Mouse (Mus musculus): ENCODE results near the gene Olfr412. TPM values are rescaled to one million over a fixed set of nuclear protein-coding genes. Genes with fewer than 3 reads are reported as not detected.

The Olfr412 gene
- total and polyA plus RNA-seq, 2 experiments from 2014 or later = not detected

DNA sequence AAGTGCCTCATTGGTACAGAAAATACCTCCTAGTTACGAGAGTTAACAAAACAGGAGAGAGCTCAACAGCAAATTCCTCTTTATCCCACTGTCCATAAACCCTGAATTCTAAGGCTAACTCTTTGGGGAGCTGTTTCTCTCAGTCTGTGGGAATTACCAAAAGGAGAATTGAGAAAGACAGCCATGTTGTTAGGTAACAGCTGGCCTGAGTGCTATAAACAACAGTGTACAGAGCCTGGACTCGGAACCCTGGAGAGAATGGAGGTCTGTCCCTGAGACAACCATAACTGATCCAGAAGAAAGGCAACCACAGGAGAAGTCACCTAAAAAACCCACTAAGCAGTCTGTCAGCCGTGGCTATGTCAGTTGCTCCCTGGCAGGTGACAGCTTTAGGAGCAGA lies 50.6 kb downstream of the Olfr412 start:
- Histone ChIP-seq H3K27ac (no peak overlapping the region), H3K9ac (replicated peaks; ENCODE audit: low read length) (no peak overlapping the region), H3K9me3 (ENCODE audit: low read length) (no peaks in the 10 kb centered on the region), H3K4me1 (ENCODE audit: insufficient read depth, low read length) (peaks cover 12% of the 10 kb centered on the region), H3K4me3 (ENCODE audit: low read length) (no peak overlapping the region), H3K27me3 (ENCODE audit: insufficient read depth, low read length) (no peaks in the 10 kb centered on the region), H3K36me3 (ENCODE audit: insufficient read depth, low read length) (no peaks in the 10 kb centered on the region), H3K4me2 (ENCODE audit: low read depth, low read length) (no peak overlapping the region)
- 69% methylated on average over 3 of the region's 3 CpGs for WGBS
- ATAC-seq = no peak
- no peak for DNase-seq (ENCODE audit: low spot score)
- no peak for TF ChIP-seq CTCF (IDR thresholded peaks at IDR 0.05; ENCODE audit: low read depth)

DNA sequence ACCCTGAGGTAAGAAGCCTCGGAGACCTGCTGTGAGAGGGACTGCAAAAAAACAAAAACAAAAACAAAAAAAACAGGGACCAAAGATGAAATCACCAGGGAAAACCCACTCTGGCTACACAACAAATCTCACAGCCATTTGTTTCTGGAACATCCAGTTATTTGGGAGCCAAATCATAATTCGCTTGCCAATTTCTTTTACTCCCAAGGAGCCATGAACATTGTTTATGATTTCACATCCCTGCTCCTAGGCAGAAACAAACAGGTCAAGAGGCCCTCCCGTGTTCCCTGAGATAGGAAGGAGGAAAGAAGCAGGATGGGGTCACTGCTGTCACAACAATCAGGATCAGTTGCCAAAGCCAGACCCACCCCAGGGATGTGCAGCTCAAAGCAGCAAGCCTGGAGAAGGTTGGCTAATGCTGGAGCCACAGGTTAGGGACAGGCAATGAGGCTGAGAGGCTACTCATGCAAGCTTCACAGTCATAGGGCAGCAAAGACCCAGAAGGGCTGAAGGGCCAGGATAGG lies 51.6 kb downstream of the Olfr412 start:
- no peak overlapping the region for H3K4me2 ChIP-seq (ENCODE audit: low read depth, low read length)
- no peaks in the 10 kb centered on the region for H3K9me3 ChIP-seq (ENCODE audit: low read length)
- no peak overlapping the region for H3K27ac ChIP-seq
- WGBS = 55% methylated on average over 3 of the region's 3 CpGs
- H3K4me3 ChIP-seq (ENCODE audit: low read length) = no peak overlapping the region
- H3K4me1 ChIP-seq (ENCODE audit: insufficient read depth, low read length) = peaks cover 12% of the 10 kb centered on the region
- H3K36me3 ChIP-seq (ENCODE audit: insufficient read depth, low read length) = no peaks in the 10 kb centered on the region
- no peak for ATAC-seq
- H3K9ac ChIP-seq (replicated peaks; ENCODE audit: low read length) = no peak overlapping the region
- DNase-seq (ENCODE audit: low spot score) = no peak
- TF ChIP-seq CTCF (IDR thresholded peaks at IDR 0.05; ENCODE audit: low read depth) = no peak
- H3K27me3 ChIP-seq (ENCODE audit: insufficient read depth, low read length) = no peaks in the 10 kb centered on the region

DNA sequence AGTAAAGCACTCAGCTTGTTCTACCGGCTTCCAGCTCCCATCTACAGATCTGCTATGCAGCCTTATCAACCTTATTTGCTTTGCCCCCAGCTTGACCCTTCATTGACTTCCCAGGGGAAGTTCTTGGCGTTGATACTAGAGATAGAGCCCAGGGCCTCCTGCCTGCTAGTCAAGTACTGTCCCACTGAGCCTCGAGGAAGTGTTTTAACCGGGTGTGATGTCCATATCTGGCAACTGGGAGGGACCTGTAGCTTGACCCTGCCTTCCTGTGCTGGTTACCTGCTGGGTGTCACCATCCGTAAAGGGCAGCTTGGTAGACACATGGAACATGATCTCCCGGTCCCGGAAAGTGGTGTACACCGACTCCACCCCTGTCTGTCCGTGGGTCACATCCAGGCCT lies 52.2 kb downstream of the Olfr412 start:
- H3K4me2 ChIP-seq (ENCODE audit: low read depth, low read length) = no peak overlapping the region
- ATAC-seq (no peak), DNase-seq (ENCODE audit: low spot score) (no peak)
- H3K4me3 ChIP-seq (ENCODE audit: low read length) = no peak overlapping the region
- H3K4me1 ChIP-seq (ENCODE audit: insufficient read depth, low read length) = peaks cover 7% of the 10 kb centered on the region
- 73% methylated on average over 9 of the region's 9 CpGs for WGBS
- no peak for TF ChIP-seq CTCF (IDR thresholded peaks at IDR 0.05; ENCODE audit: low read depth)
- H3K9me3 ChIP-seq (ENCODE audit: low read length) = no peaks in the 10 kb centered on the region
- H3K36me3 ChIP-seq (ENCODE audit: insufficient read depth, low read length) = no peaks in the 10 kb centered on the region
- H3K9ac ChIP-seq (replicated peaks; ENCODE audit: low read length) = no peak overlapping the region
- no peak overlapping the region for H3K27ac ChIP-seq
- H3K27me3 ChIP-seq (ENCODE audit: insufficient read depth, low read length) = no peaks in the 10 kb centered on the region

DNA sequence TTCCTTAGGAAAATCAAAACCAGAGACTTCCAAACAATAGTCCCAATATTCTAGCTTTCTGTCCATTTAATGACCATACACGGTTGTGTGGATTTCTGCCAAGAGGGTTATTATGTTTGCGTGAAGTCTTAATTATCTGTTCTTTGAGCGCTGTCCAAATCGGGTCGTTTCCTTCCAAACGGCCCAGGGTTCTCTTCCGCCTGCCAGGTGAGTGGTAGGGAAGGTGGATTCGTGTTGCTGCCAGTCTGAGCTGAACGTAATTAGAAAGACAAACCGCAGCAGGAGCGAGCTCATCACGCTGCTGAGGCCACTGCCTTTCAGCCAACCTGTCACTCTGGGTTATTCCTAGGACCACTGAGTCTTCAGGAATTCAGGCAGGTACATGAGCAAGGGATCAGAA lies 53.9 kb downstream of the Olfr412 start:
- Histone ChIP-seq H3K27me3 (ENCODE audit: insufficient read depth, low read length) (no peaks in the 10 kb centered on the region), H3K4me2 (ENCODE audit: low read depth, low read length) (no peak overlapping the region), H3K9ac (replicated peaks; ENCODE audit: low read length) (no peak overlapping the region), H3K4me1 (ENCODE audit: insufficient read depth, low read length) (no peaks in the 10 kb centered on the region), H3K36me3 (ENCODE audit: insufficient read depth, low read length) (no peaks in the 10 kb centered on the region), H3K4me3 (ENCODE audit: low read length) (no peak overlapping the region), H3K27ac (no peak overlapping the region), H3K9me3 (ENCODE audit: low read length) (no peaks in the 10 kb centered on the region)
- ATAC-seq = peak; percentile 72
- no peak for TF ChIP-seq CTCF (IDR thresholded peaks at IDR 0.05; ENCODE audit: low read depth)
- peak; percentile 73 for DNase-seq (ENCODE audit: low spot score)
- WGBS = 40% methylated on average over 12 of the region's 12 CpGs

Other genes with a start within 250 kb of the Olfr412 start
- gene Olfr401, start 248.4 kb upstream of the Olfr412 start, total RNA-seq (2014; rRNA removed) = not detected in 2 replicates
- gene Olfr401, start 248.4 kb upstream of the Olfr412 start, polyA plus RNA-seq (2015; fragmentation: Nextera tagmentation; extraction: Ambion mirVana) = not detected in 2 replicates
- gene Olfr402, start 208.5 kb upstream of the Olfr412 start, total RNA-seq (2014; rRNA removed) = not detected in 2 replicates
- not detected in 2 replicates for gene Olfr402, start 208.5 kb upstream of the Olfr412 start, polyA plus RNA-seq (2015; fragmentation: Nextera tagmentation; extraction: Ambion mirVana)
- gene Olfr403, start 175.8 kb upstream of the Olfr412 start, total RNA-seq (2014; rRNA removed) = not detected in 2 replicates
- not detected in 2 replicates for gene Olfr403, start 175.8 kb upstream of the Olfr412 start, polyA plus RNA-seq (2015; fragmentation: Nextera tagmentation; extraction: Ambion mirVana)
- not detected in 2 replicates for gene Olfr43, start 150.7 kb upstream of the Olfr412 start, total RNA-seq (2014; rRNA removed)
- gene Olfr43, start 150.7 kb upstream of the Olfr412 start, polyA plus RNA-seq (2015; fragmentation: Nextera tagmentation; extraction: Ambion mirVana) = not detected in 2 replicates
- gene Olfr406, start 102.3 kb upstream of the Olfr412 start, total RNA-seq (2014; rRNA removed) = not detected in 2 replicates
- gene Olfr406, start 102.3 kb upstream of the Olfr412 start, polyA plus RNA-seq (2015; fragmentation: Nextera tagmentation; extraction: Ambion mirVana) = not detected in 2 replicates
- not detected in 2 replicates for gene Olfr59, start 78.3 kb upstream of the Olfr412 start, total RNA-seq (2014; rRNA removed)
- gene Olfr59, start 78.3 kb upstream of the Olfr412 start, polyA plus RNA-seq (2015; fragmentation: Nextera tagmentation; extraction: Ambion mirVana) = not detected in 2 replicates
- not detected in 2 replicates for gene Olfr410, start 24.0 kb upstream of the Olfr412 start, total RNA-seq (2014; rRNA removed)
- gene Olfr410, start 24.0 kb upstream of the Olfr412 start, polyA plus RNA-seq (2015; fragmentation: Nextera tagmentation; extraction: Ambion mirVana) = not detected in 2 replicates
- gene Olfr411, start 9.4 kb upstream of the Olfr412 start, total RNA-seq (2014; rRNA removed) = not detected in 2 replicates
- not detected in 2 replicates for gene Olfr411, start 9.4 kb upstream of the Olfr412 start, polyA plus RNA-seq (2015; fragmentation: Nextera tagmentation; extraction: Ambion mirVana)
- 48.5 and 55.5 TPM in 2 replicates for gene Rap1gap2, start 248.8 kb downstream of the Olfr412 start, total RNA-seq (2014; rRNA removed)
- gene Rap1gap2, start 248.8 kb downstream of the Olfr412 start, polyA plus RNA-seq (2015; fragmentation: Nextera tagmentation; extraction: Ambion mirVana) = 9.9 and 11.1 TPM in 2 replicates